ENCODE assay signal across 18 mouse cellular contexts in the genomic region with DNA sequence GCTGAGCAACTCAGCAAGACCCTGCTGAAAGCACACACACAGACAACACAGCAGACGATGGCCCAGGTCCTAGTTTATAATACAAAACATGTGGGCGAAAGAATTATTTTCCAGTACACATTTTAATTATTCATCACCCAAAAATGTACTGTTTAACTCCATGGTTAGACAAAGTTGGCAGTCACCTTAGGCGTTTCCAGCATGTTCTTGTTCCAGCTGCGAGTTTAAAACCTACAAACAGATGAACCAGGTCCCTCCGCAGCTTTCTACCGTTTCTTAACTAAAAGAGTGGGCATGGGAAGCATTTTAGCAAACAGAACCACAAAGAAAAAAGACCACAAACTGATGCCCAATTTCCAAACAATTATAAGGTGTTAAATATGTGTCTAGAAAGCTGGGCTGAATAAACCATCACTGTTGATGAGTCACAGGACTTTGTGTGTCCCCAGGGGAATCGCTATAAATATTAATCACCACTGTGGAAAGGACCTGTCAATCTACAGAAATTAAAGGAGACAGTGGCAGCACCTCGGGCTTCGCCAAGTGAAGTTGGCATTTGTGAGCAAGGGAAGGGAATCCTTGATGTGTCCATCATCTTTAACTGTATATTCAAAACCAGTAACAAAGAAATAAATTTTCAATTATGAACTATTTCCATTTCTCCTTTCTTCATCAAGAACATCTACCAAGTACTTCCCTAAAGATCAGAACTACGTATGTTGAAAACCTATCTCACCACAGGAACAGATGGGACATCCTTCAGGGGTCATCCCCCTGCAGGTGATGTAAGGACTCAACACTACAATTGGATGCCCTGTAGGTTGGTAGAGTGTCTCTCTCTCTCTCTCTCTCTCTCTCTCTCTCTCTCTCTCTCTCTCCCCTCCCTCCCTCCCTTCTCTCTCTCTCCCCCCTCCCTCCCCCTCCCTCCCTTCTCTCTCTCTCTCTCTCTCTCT. TPM values are rescaled to one million over a fixed set of nuclear protein-coding genes. Genes with fewer than 3 reads are reported as not detected.
DNase-seq lines count a peak whose midpoint lies in the region; ATAC-seq and TF ChIP-seq lines count a peak whose summit lies in the region.
"Had no signal": no experiment of that assay in that cellular context is flagged by ENCODE, and none has a peak within 500 bp of the region (broad histone marks: within the 10 kb centered on the region; RNA-seq: fewer than 3 reads in every experiment).

No protein-coding gene starts in this region.

- H3K27ac ChIP-seq in embryonic facial prominence, embryonic 15.5 days (replicated peaks) = peak overlapping the region; percentile 74; the same call in 1 of the 2 replicates
- H3K27ac ChIP-seq: hindbrain, embryonic 13.5 days; neural tube, embryonic 12.5 days had no signal

- peaks cover 48% of the 10 kb centered on the region for H3K4me1 ChIP-seq in embryonic facial prominence, embryonic 15.5 days
- H3K4me1 ChIP-seq: hindbrain, embryonic 13.5 days; neural tube, embryonic 12.5 days had no signal

- peaks cover 55% of the 10 kb centered on the region for H3K79me2 ChIP-seq in myocyte (ENCODE audit: control insufficient read depth, insufficient read depth)

- no peak overlapping the region for H3K4me2 ChIP-seq in embryonic facial prominence, embryonic 15.5 days (replicated peaks)
- H3K4me2 ChIP-seq in myocyte (ENCODE audit: low read depth) = peak overlapping the region; percentile 72
- H3K4me2 ChIP-seq: heart, embryonic 11.5 days; hindbrain, embryonic 13.5 days; liver, embryonic 13.5 days; neural tube, embryonic 12.5 days had no signal

- no peaks in the 10 kb centered on the region for H3K9me3 ChIP-seq in embryonic facial prominence, embryonic 15.5 days (replicated peaks)
- H3K9me3 ChIP-seq: hindbrain, embryonic 13.5 days; liver, embryonic 13.5 days; neural tube, embryonic 12.5 days had no signal

- WGBS in embryonic facial prominence, embryonic 15.5 days = 44% methylated on average over 10 of the region's 10 CpGs

- H3K4me3 ChIP-seq in embryonic facial prominence, embryonic 15.5 days (replicated peaks) = no peak overlapping the region
- H3K4me3 ChIP-seq in myocyte = no peak overlapping the region
- H3K4me3 ChIP-seq: hindbrain, embryonic 13.5 days; liver, embryonic 13.5 days; neural tube, embryonic 12.5 days had no signal

- peak; percentile 42; the same call in 1 of the 2 replicates for ATAC-seq in embryonic facial prominence, embryonic 15.5 days (ENCODE audit: insufficient number of reproducible peaks, low FRiP score, low TSS enrichment, low read depth)
- ATAC-seq: forebrain, embryonic 16.5 days; intestine, postnatal 0 days had no signal

- H3K9ac ChIP-seq in embryonic facial prominence, embryonic 15.5 days = no peak overlapping the region
- H3K9ac ChIP-seq: hindbrain, embryonic 13.5 days; liver, embryonic 13.5 days; neural tube, embryonic 12.5 days had no signal

- H3K36me3 ChIP-seq in embryonic facial prominence, embryonic 15.5 days = no peaks in the 10 kb centered on the region
- no peaks in the 10 kb centered on the region for H3K36me3 ChIP-seq in myocyte (ENCODE audit: control insufficient read depth, insufficient read depth)
- H3K36me3 ChIP-seq: hindbrain, embryonic 13.5 days; liver, embryonic 13.5 days; neural tube, embryonic 12.5 days had no signal

- H3ac ChIP-seq in myocyte (ENCODE audit: control insufficient read depth, insufficient read length) = no peak overlapping the region

- peak; percentile 61 for DNase-seq in kidney, adult 9 months
- no peak for DNase-seq in kidney, adult 11 months
- DNase-seq in Muller cell, postnatal 12 days (ENCODE audit: inconsistent ontology term) = peak; percentile 63
- DNase-seq in urinary bladder, postnatal 36 days (ENCODE audit: low spot score in 2 of 2) = no peak
- no peak for DNase-seq in adrenal gland, postnatal 14 days
- DNase-seq: cerebellum, adult 11-12 months; gastrocnemius, postnatal 14 days; kidney, postnatal 36 days; liver, embryonic 13.5 days; right cerebral cortex, postnatal 25 days had no signal

- no peak for TF ChIP-seq POLR2A in myocyte (IDR thresholded peaks at IDR 0.05; ENCODE audit: insufficient read length, low read depth)

- H3K27me3 ChIP-seq in embryonic facial prominence, embryonic 15.5 days = no peaks in the 10 kb centered on the region
- H3K27me3 ChIP-seq in myocyte (ENCODE audit: control insufficient read depth, insufficient read depth, insufficient read length) = no peaks in the 10 kb centered on the region
- H3K27me3 ChIP-seq: CH12.LX; hindbrain, embryonic 13.5 days; liver, embryonic 13.5 days; neural tube, embryonic 12.5 days had no signal

TF ChIP-seq in myocyte, 11 proteins besides CTCF, POLR2A, EP300 and RAD21:
- TF ChIP-seq TCF12 (IDR thresholded peaks at IDR 0.05; ENCODE audit: insufficient read depth, poor library complexity, severe bottlenecking) (no peak), POLR2AphosphoS2 (IDR thresholded peaks at IDR 0.05; ENCODE audit: insufficient read length, low read depth) (no peak), TCF3 (IDR thresholded peaks at IDR 0.05; ENCODE audit: insufficient read length, low read depth) (no peak), MYOD1 (IDR thresholded peaks at IDR 0.05; ENCODE audit: control insufficient read depth in 1 of 3, insufficient read length in 2 of 3, low read depth in 2 of 3) (no peak), E2F4 (IDR thresholded peaks at IDR 0.05; ENCODE audit: insufficient read depth) (no peak), USF1 (IDR thresholded peaks at IDR 0.05; ENCODE audit: low read depth) (no peak), MYOG (IDR thresholded peaks at IDR 0.05; ENCODE audit: control insufficient read depth in 1 of 3, insufficient read depth in 1 of 3, insufficient read length in 2 of 3, low read depth in 2 of 3) (no peak), MAX (IDR thresholded peaks at IDR 0.05; ENCODE audit: low read depth) (no peak), CEBPB (IDR thresholded peaks at IDR 0.05; ENCODE audit: insufficient read depth, poor library complexity, severe bottlenecking) (no peak), REST (IDR thresholded peaks at IDR 0.05; ENCODE audit: insufficient read depth, insufficient read length) (no peak), SRF (IDR thresholded peaks at IDR 0.05; ENCODE audit: control insufficient read depth, insufficient read length, low read depth) (no peak)

RNA-seq across cellular contexts. Expression of a gene that starts 23.1 kb away (rescaled TPM):
- polyA plus RNA-seq in embryonic facial prominence, embryonic 15.5 days (2015; fragmentation: Nextera tagmentation; extraction: Ambion mirVana) = 27.7 and 30.1 TPM in 2 replicates
- polyA plus RNA-seq in myocyte (2012; fragmentation: generic; extraction: Trizol) = 18.1 TPM
- total RNA-seq in adrenal gland, postnatal 14 days (2021) = 20.6 and 22.9 TPM in 2 replicates

RNA-seq across cellular contexts. Expression of a gene that starts 54.5 kb away (rescaled TPM):
- polyA plus RNA-seq in embryonic facial prominence, embryonic 15.5 days (2015; fragmentation: Nextera tagmentation; extraction: Ambion mirVana) = 18.3 and 20.3 TPM in 2 replicates
- 7.3 TPM for polyA plus RNA-seq in myocyte (2012; fragmentation: generic; extraction: Trizol)
- 18.0 and 19.1 TPM in 2 replicates for total RNA-seq in adrenal gland, postnatal 14 days (2021)

Comparison
In these comparisons a context has a peak if more than half of its experiments do, and no peak if none do; other contexts are left out.
1. DNase-seq: peak in kidney, adult 9 months (single experiment) and Muller cell, postnatal 12 days (single experiment); none in kidney, adult 11 months (single experiment), urinary bladder, postnatal 36 days (0 of 2) and adrenal gland, postnatal 14 days (single experiment).